Mouse (Mus musculus): ENCODE data around the gene Trpm4. TPM values are rescaled to one million over a fixed set of nuclear protein-coding genes. Genes with fewer than 3 reads are reported as not detected.
A peak's percentile ranks its signal among the peaks of the same experiment; 100 is the strongest.

Gene Trpm4
- total and polyA plus RNA-seq, 3 experiments = 9.3 to 17.6 (median 12.0) TPM

DNA sequence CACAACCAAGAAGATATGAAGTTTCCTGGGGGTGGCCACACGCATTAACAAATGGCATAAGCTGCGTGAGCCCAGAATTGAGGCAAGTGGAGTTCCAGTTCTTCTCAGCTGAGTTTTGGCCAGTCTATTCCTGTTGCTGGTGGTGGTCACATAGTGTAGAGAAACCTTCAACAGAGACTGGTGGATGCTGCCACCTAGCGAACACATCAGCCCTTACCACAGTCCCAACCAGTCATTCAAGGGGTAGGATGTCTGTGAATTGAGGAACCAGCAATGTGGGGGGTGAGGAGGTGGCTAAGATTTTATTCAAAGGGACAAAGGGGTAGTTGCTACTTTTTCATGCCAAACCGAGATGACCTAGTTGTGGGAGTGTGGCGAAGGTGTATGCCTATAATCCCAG, 33.8 kb downstream of the Trpm4 start:
- in situ Hi-C loops (cut with MboI; ENCODE audit: low pct_ligation_motif_present, low pct_unique_long_range_greater_than_20kb, low sequenced_read_pairs) (loop anchor here (10.0 kb wide), 2 partner anchors 95 to 135 kb away; partner anchors contain the start of genes Slc17a7 and Snrnp70), dilution Hi-C loops (cut with MboI; ENCODE audit: extremely low pct_ligation_motif_present, extremely low pct_unique_long_range_greater_than_20kb, low sequenced_read_pairs) (no loop called here)
- no peak overlapping the region for H3K4me2 ChIP-seq (ENCODE audit: insufficient read depth, low read depth, poor library complexity, severe bottlenecking)
- peak; percentile 80 for DNase-seq (ENCODE audit: extremely low read depth)
- H3K9me3 ChIP-seq (replicated peaks; ENCODE audit: low read length) = no peaks in the 10 kb centered on the region
- peaks cover 7 to 24% of the 10 kb centered on the region in 2 experiments for H3K36me3 ChIP-seq (replicated peaks in 1 of 2; ENCODE audit: control insufficient read depth in 1 of 2, insufficient read depth in 1 of 2, low read length in 1 of 2)
- H3K27me3 ChIP-seq (replicated peaks) = peaks cover 4% of the 10 kb centered on the region
- no peak overlapping the region for H3K4me3 ChIP-seq (replicated peaks in 1 of 3; ENCODE audit: low read depth in 2 of 3, low read length in 2 of 3, poor library complexity in 1 of 3)
- H3K79me2 ChIP-seq (replicated peaks; ENCODE audit: control insufficient read depth, extremely low read depth, insufficient read depth, poor library complexity, severe bottlenecking) = no peaks in the 10 kb centered on the region
- TF ChIP-seq ZC3H11A (IDR thresholded peaks at IDR 0.05; ENCODE audit: low read depth, low read length) = 0 out of 2 replicates have a peak, but pooled peaks have one; percentile 29
- TF ChIP-seq CTCF (conservative IDR thresholded peaks at IDR 0.05 in 1 of 2, IDR thresholded peaks at IDR 0.05 in 1 of 2; ENCODE audit: low read depth in 2 of 2, low read length in 2 of 2) = peak; percentile 42 to 94
- TF ChIP-seq USF2 (conservative IDR thresholded peaks at IDR 0.05; ENCODE audit: low read depth, low read length) = no peak
- TF ChIP-seq MXI1 (IDR thresholded peaks at IDR 0.05; ENCODE audit: low read depth, low read length) = no peak
- TF ChIP-seq USF1 (IDR thresholded peaks at IDR 0.05; ENCODE audit: low read depth, low read length) = no peak
- no peak for TF ChIP-seq E2F4 (IDR thresholded peaks at IDR 0.05; ENCODE audit: insufficient replicate concordance, low read depth, low read length)
- no peak for TF ChIP-seq NRF1 (IDR thresholded peaks at IDR 0.05; ENCODE audit: low read depth, low read length)
- peak; percentile 87 for TF ChIP-seq SMC3 (IDR thresholded peaks at IDR 0.05; ENCODE audit: low read depth, low read length)
- no peak for TF ChIP-seq MAZ (IDR thresholded peaks at IDR 0.05; ENCODE audit: low read depth, low read length)
- no peak for TF ChIP-seq PAX5 (IDR thresholded peaks at IDR 0.05; ENCODE audit: low read length)
- 0 out of 2 replicates have a peak, but pooled peaks have one; percentile 29 for TF ChIP-seq SIN3A (IDR thresholded peaks at IDR 0.05; ENCODE audit: low read length)
- no peak for TF ChIP-seq CHD2 (IDR thresholded peaks at IDR 0.05; ENCODE audit: low read length)
- peak; percentile 27 for TF ChIP-seq NELFE (IDR thresholded peaks at IDR 0.05; ENCODE audit: low read depth, low read length)
- TF ChIP-seq MEF2A (IDR thresholded peaks at IDR 0.05; ENCODE audit: borderline replicate concordance, low read depth, low read length) = 0 out of 2 replicates have a peak, but pooled peaks have one; percentile 41
- no peak; the same call in 1 of the 2 replicates for TF ChIP-seq IRF4 (IDR thresholded peaks at IDR 0.05; ENCODE audit: low read depth, low read length)
- TF ChIP-seq UBTF (IDR thresholded peaks at IDR 0.05; ENCODE audit: low read depth, low read length) = no peak
- TF ChIP-seq HCFC1 (IDR thresholded peaks at IDR 0.05; ENCODE audit: low read depth, low read length) = no peak
- TF ChIP-seq RAD21 (IDR thresholded peaks at IDR 0.05; ENCODE audit: low read depth, low read length) = peak; percentile 95
- peaks cover 0 to 9% of the 10 kb centered on the region in 2 experiments; a peak in 1 of 4 replicates for H3K4me1 ChIP-seq (ENCODE audit: control insufficient read depth in 1 of 2, insufficient read depth in 2 of 2)
- no peak overlapping the region for H3K9ac ChIP-seq (ENCODE audit: insufficient read depth, low read depth)
- H3K27ac ChIP-seq (ENCODE audit: insufficient read depth, low read depth) = no peak overlapping the region

DNA sequence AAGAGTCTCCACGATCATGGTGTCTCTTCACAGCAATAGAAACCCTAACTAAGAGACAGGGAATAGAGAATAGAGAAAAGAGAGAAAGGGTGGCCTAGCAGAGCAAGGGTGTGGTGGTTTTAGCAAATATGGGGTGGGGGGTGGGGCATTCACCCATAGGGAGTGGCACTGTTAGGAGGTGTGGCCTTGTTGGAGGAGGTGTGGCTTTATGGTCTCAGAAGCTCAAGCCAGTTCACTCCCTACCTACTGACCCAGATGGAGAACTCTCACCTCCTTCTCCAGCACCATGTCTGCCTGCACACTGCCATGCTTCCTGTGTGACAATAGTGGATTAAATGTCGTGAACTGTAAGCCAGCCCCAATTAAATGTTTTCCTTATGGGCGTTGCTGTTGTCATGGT, 36.0 kb downstream of the Trpm4 start:
- Histone ChIP-seq H3K9ac (ENCODE audit: insufficient read depth, low read depth) (no peak overlapping the region), H3K4me3 (replicated peaks in 1 of 3; ENCODE audit: low read depth in 2 of 3, low read length in 2 of 3, poor library complexity in 1 of 3) (no peak overlapping the region), H3K9me3 (replicated peaks; ENCODE audit: low read length) (no peaks in the 10 kb centered on the region), H3K36me3 (replicated peaks in 1 of 2; ENCODE audit: control insufficient read depth in 1 of 2, insufficient read depth in 1 of 2, low read length in 1 of 2) (peaks cover 0 to 3% of the 10 kb centered on the region in 2 experiments), H3K79me2 (replicated peaks; ENCODE audit: control insufficient read depth, extremely low read depth, insufficient read depth, poor library complexity, severe bottlenecking) (no peaks in the 10 kb centered on the region), H3K4me2 (ENCODE audit: insufficient read depth, low read depth, poor library complexity, severe bottlenecking) (no peak overlapping the region), H3K27ac (ENCODE audit: insufficient read depth, low read depth) (no peak overlapping the region), H3K27me3 (replicated peaks) (peaks cover 8% of the 10 kb centered on the region), H3K4me1 (ENCODE audit: control insufficient read depth in 1 of 2, insufficient read depth in 2 of 2) (peaks cover 0 to 9% of the 10 kb centered on the region in 2 experiments; a peak in 1 of 4 replicates)
- TF ChIP-seq POLR2A (IDR thresholded peaks at IDR 0.05; ENCODE audit: low read depth, low read length) = no peak
- TF ChIP-seq RAD21 (IDR thresholded peaks at IDR 0.05; ENCODE audit: low read depth, low read length) = no peak
- TF ChIP-seq MYC (IDR thresholded peaks at IDR 0.05; ENCODE audit: low read depth, low read length) = no peak
- no peak for TF ChIP-seq TCF12 (IDR thresholded peaks at IDR 0.05; ENCODE audit: low read depth, low read length)
- TF ChIP-seq ELF1 (IDR thresholded peaks at IDR 0.05; ENCODE audit: low read depth, low read length) = no peak
- TF ChIP-seq JUN (IDR thresholded peaks at IDR 0.05; ENCODE audit: insufficient read depth, low read depth, low read length) = no peak
- no peak for TF ChIP-seq EP300 (IDR thresholded peaks at IDR 0.05; ENCODE audit: low read length)
- TF ChIP-seq ZC3H11A (IDR thresholded peaks at IDR 0.05; ENCODE audit: low read depth, low read length) = no peak
- no peak for TF ChIP-seq MXI1 (IDR thresholded peaks at IDR 0.05; ENCODE audit: low read depth, low read length)
- no peak for TF ChIP-seq NRF1 (IDR thresholded peaks at IDR 0.05; ENCODE audit: low read depth, low read length)
- no peak for TF ChIP-seq ZNF384 (IDR thresholded peaks at IDR 0.05; ENCODE audit: low read depth, low read length)
- no peak for TF ChIP-seq JUND (conservative IDR thresholded peaks at IDR 0.05; ENCODE audit: low read depth, low read length)
- no peak for TF ChIP-seq POLR2AphosphoS2 (IDR thresholded peaks at IDR 0.05; ENCODE audit: low read depth, low read length)
- no peak for TF ChIP-seq PAX5 (IDR thresholded peaks at IDR 0.05; ENCODE audit: low read length)
- no peak for TF ChIP-seq CHD1 (IDR thresholded peaks at IDR 0.05; ENCODE audit: low read depth, low read length)
- TF ChIP-seq SIN3A (IDR thresholded peaks at IDR 0.05; ENCODE audit: low read length) = no peak
- no peak for TF ChIP-seq MAZ (IDR thresholded peaks at IDR 0.05; ENCODE audit: low read depth, low read length)
- TF ChIP-seq ZMIZ1 (IDR thresholded peaks at IDR 0.05; ENCODE audit: low read depth, low read length) = no peak
- TF ChIP-seq USF1 (IDR thresholded peaks at IDR 0.05; ENCODE audit: low read depth, low read length) = no peak
- TF ChIP-seq CTCF (conservative IDR thresholded peaks at IDR 0.05 in 1 of 2, IDR thresholded peaks at IDR 0.05 in 1 of 2; ENCODE audit: low read depth in 2 of 2, low read length in 2 of 2) = no peak
- in situ Hi-C loops (cut with MboI; ENCODE audit: low pct_ligation_motif_present, low pct_unique_long_range_greater_than_20kb, low sequenced_read_pairs) (no loop called here), dilution Hi-C loops (cut with MboI; ENCODE audit: extremely low pct_ligation_motif_present, extremely low pct_unique_long_range_greater_than_20kb, low sequenced_read_pairs) (no loop called here)
- DNase-seq (ENCODE audit: extremely low read depth) = no peak
